In the genomic region with DNA sequence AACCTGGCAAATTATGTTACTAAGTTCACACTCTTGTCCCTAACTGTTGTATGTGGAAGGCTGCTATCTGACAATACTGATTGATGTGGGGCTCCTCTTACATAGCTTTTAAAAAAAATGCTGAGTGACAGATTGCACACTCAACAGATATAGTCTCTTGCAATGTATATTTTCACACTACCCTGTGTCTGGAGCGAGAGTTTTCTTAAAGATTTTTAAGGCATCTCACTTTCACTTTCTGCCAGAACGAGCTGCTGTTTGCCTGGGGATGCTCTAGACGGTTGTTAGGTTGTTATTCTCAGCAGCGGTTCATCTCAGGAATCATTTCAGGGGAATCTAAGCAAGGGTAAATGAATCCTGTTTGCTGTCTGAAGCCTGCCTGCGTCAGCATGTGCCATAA, we compare ENCODE assay signal across 23 mouse cellular contexts. TPM values are rescaled to one million over a fixed set of nuclear protein-coding genes. Genes with fewer than 3 reads are reported as not detected.
DNase-seq lines count a peak whose midpoint lies in the region; ATAC-seq and TF ChIP-seq lines count a peak whose summit lies in the region.
"Had no signal": no experiment of that assay in that cellular context is flagged by ENCODE, and none has a peak within 500 bp of the region (broad histone marks: within the 10 kb centered on the region; RNA-seq: fewer than 3 reads in every experiment).

No protein-coding gene starts in this region.

- no peak for TF ChIP-seq CTCF in layer of hippocampus, adult 2 months (conservative IDR thresholded peaks at IDR 0.05)

- H3K4me2 ChIP-seq in neural tube, embryonic 15.5 days, result no peak overlapping the region
- H3K4me2 ChIP-seq: heart, embryonic 11.5 days; liver, embryonic 12.5 days; lung, embryonic 14.5 days; midbrain, embryonic 12.5 days had no signal

- peaks cover 3% of the 10 kb centered on the region; the same call in 1 of the 2 replicates for H3K4me1 ChIP-seq in neural tube, embryonic 15.5 days
- H3K4me1 ChIP-seq: liver, embryonic 12.5 days had no signal

- no peak overlapping the region for H3K9ac ChIP-seq in neural tube, embryonic 15.5 days (replicated peaks)
- H3K9ac ChIP-seq: liver, embryonic 12.5 days; lung, embryonic 14.5 days; midbrain, embryonic 12.5 days had no signal

- peak; percentile 62 for ATAC-seq in frontal cortex, adult (ENCODE audit: low TSS enrichment)
- 0 out of 2 replicates have a peak, but pooled peaks have one; percentile 24 for ATAC-seq in neural tube, embryonic 15.5 days (ENCODE audit: low FRiP score)
- ATAC-seq: activated CD4-positive, CD25-positive, alpha-beta regulatory T cell, adult 4 months; liver, embryonic 12.5 days; Patski had no signal

- DNase-seq in frontal cortex, postnatal 25 days (ENCODE audit: low spot score in 2 of 2), result no peak
- no peak for DNase-seq in layer of hippocampus, adult 2 months (ENCODE audit: low spot score in 2 of 2)
- DNase-seq in layer of hippocampus, postnatal 25 days (ENCODE audit: extremely low spot score in 1 of 2, low spot score in 1 of 2), result no peak
- peak; percentile 3 for DNase-seq in NIH3T3 (ENCODE audit: low read depth)
- DNase-seq in lung, postnatal 4 days, result no peak
- DNase-seq: adrenal gland, postnatal 25 days; B cell, adult 2 months; cerebellum, adult 9-10 months; gastrocnemius, postnatal 36 days; kidney, adult 11 months; lung, embryonic 14.5 days; thymus, postnatal 25 days had no signal

- WGBS in neural tube, embryonic 15.5 days, result 33% methylated on average over 5 of the region's 5 CpGs

- no peak overlapping the region for H3K4me3 ChIP-seq in layer of hippocampus, adult 2 months
- H3K4me3 ChIP-seq in neural tube, embryonic 15.5 days (replicated peaks), result no peak overlapping the region
- H3K4me3 ChIP-seq: liver, embryonic 12.5 days; midbrain, embryonic 12.5 days had no signal

- no peaks in the 10 kb centered on the region for H3K9me3 ChIP-seq in neural tube, embryonic 15.5 days (replicated peaks)
- H3K9me3 ChIP-seq: liver, embryonic 12.5 days; midbrain, embryonic 12.5 days had no signal

- H3K27ac ChIP-seq in layer of hippocampus, adult 2 months, result peak overlapping the region; percentile 29; the same call in 1 of the 2 replicates
- peak overlapping the region; percentile 56 for H3K27ac ChIP-seq in neural tube, embryonic 15.5 days (replicated peaks)
- H3K27ac ChIP-seq: kidney, postnatal 0 days; liver, embryonic 12.5 days; macrophage; midbrain, embryonic 12.5 days had no signal

- no peaks in the 10 kb centered on the region for H3K36me3 ChIP-seq in neural tube, embryonic 15.5 days
- H3K36me3 ChIP-seq: liver, embryonic 12.5 days; midbrain, embryonic 12.5 days had no signal

- H3K27me3 ChIP-seq in neural tube, embryonic 15.5 days (replicated peaks), result no peaks in the 10 kb centered on the region
- H3K27me3 ChIP-seq: liver, embryonic 12.5 days; midbrain, embryonic 12.5 days had no signal

RNA-seq across cellular contexts. Expression of a gene that starts 2.9 kb away (rescaled TPM):
- 1 to 10 TPM; 3.5 TPM for total RNA-seq in layer of hippocampus, adult 2 months (2021)
- 1 to 10 TPM; 1.7 to 3.4 TPM for total RNA-seq in layer of hippocampus, postnatal 25 days (2021)
- 0.38 and 0.46 TPM in 2 replicates for polyA plus RNA-seq in neural tube, embryonic 15.5 days (2015; fragmentation: Nextera tagmentation; extraction: Ambion mirVana)
- total RNA-seq: adrenal gland, postnatal 25 days; gastrocnemius, postnatal 36 days; hematopoietic stem cell, adult 5-6 weeks had no signal
- polyA plus RNA-seq: activated CD4-positive, CD25-positive, alpha-beta regulatory T cell, adult 4 months; heart, embryonic 11.5 days; kidney, postnatal 0 days; limb, embryonic 11.5 days; liver, embryonic 12.5 days; lung, embryonic 14.5 days; macrophage; midbrain, embryonic 12.5 days; Patski had no signal
